Mouse (Mus musculus): Measurements from ENCODE around the gene Cdkal1.

DNA sequence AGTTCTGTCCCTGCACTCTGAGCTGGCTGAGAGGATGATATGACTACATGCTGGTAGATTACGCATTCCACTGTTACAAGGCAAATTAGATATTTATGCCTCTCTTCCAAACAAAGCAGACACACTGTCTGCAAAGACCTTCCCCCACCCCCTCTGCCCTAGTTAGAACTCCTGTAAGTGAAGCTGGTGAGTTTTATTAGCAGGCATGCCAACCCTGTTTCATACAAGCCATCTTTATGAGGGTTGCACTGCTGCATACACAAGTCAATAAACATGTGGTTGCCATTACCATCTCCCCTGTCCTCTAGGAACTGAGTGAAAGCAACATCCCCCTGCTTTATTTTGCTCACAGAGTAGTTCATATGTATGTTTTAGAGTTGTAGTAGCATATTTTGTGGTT is 447.9 kb downstream of the Cdkal1 start:
- no peak for TF ChIP-seq POLR2A (IDR thresholded peaks at IDR 0.05; ENCODE audit: low read depth, low read length)
- TF ChIP-seq CTCF (IDR thresholded peaks at IDR 0.05; ENCODE audit: extremely low read depth, insufficient read depth, insufficient read length, insufficient replicate concordance) = no peak
